Mouse (Mus musculus) liver, embryonic 14.5 days (tissue): ENCODE data around the gene Dennd1a.

Experiments
- CTCF ChIP-seq: IDR thresholded peaks from 2 replicates; pipeline ENCODE4 v1.5.1; 2016; ENCODE audit warnings: antibody characterized with exemption, low read depth, control low read depth
- EP300 ChIP-seq: IDR thresholded peaks from 2 replicates; pipeline ENCODE4 v1.6.1; 2016; ENCODE audit warnings: antibody characterized with exemption, low read depth

DNA sequence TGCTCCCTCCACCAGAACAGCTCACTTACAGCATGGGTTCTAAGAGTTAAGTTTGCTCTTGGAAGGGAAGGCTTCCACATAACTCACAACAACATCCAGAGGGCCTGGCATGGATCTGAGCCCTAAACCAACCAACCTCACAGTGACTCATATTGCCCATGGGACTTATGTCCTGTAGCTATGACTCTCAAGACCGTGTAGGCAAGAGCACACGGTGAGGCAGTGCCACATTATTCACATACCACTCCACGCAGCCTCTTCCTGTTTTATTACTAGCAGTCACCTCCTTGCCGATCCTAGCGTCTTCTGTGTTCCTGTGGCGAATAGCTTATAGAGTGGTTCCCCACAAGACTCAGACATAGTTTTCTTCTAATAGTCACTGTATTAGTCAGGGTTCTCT is 537.9 kb downstream of the Dennd1a start:
- TF ChIP-seq CTCF (no peak), EP300 (no peak)
